Mouse (Mus musculus) ES-Bruce4 (cell line): ENCODE measurements around the gene Smim20. TPM values are rescaled to one million over a fixed set of nuclear protein-coding genes. Genes with fewer than 3 reads are reported as not detected.

Experiments
- H3K27ac ChIP-seq: 2 replicates; pipeline ENCODE4 v1.5.1; 2012; ENCODE audit warnings: low read length, inconsistent platforms; ENCODE audit not compliant: insufficient read depth
- H3K27me3 ChIP-seq: 2 replicates; pipeline ENCODE4 v1.6.1; 2012; ENCODE audit warnings: mild to moderate bottlenecking, low read length, inconsistent platforms; ENCODE audit not compliant: control insufficient read depth, poor library complexity, insufficient read depth, severe bottlenecking
- H3K36me3 ChIP-seq: 2 replicates; pipeline ENCODE4 v1.6.1; 2012; ENCODE audit warnings: inconsistent platforms, mild to moderate bottlenecking, low read length, moderate library complexity; ENCODE audit not compliant: control insufficient read depth, poor library complexity, insufficient read depth, severe bottlenecking
- H3K4me1 ChIP-seq: one replicate; pipeline ENCODE4 v1.8.1; 2011; ENCODE audit warnings: low read length; ENCODE audit not compliant: control insufficient read depth, insufficient read depth
- H3K4me3 ChIP-seq: 2 replicates; pipeline ENCODE4 v1.5.1; 2011; ENCODE audit warnings: low read depth, mild to moderate bottlenecking, low read length
- H3K9ac ChIP-seq: 2 replicates; pipeline ENCODE4 v1.6.1; 2012; ENCODE audit warnings: low read depth, mild to moderate bottlenecking, inconsistent platforms; ENCODE audit not compliant: poor library complexity, severe bottlenecking
- H3K9me3 ChIP-seq: replicated peaks from 2 replicates; pipeline ENCODE4 v1.6.1; 2012; ENCODE audit warnings: mild to moderate bottlenecking, low read length, inconsistent platforms; ENCODE audit not compliant: control insufficient read depth, poor library complexity, insufficient read depth, severe bottlenecking
- CTCF ChIP-seq: IDR thresholded peaks from one replicate; pipeline ENCODE4 v1.8.1; 2011; ENCODE audit warnings: low read depth, low read length
- EP300 ChIP-seq: IDR thresholded peaks from 2 replicates; pipeline ENCODE4 v1.6.1; 2011; ENCODE audit warnings: low read depth, low read length; ENCODE audit not compliant: insufficient read depth
- POLR2A ChIP-seq: IDR thresholded peaks from one replicate; pipeline ENCODE4 v1.8.1; 2011; ENCODE audit warnings: low read length; ENCODE audit not compliant: insufficient read depth
- polyA plus RNA-seq: library from polyadenylated mRNA; stranded (reverse); fragments of >200 nt; gene quantifications from 2 replicates; pipeline ENCODE4 v1.2.4, GENCODE M21; 2011; ENCODE audit warnings: low read depth; ENCODE audit not compliant: missing spikeins, insufficient read depth, insufficient read length

Gene Smim20
- polyA plus RNA-seq, 1 experiment = 20.0 TPM

- Histone ChIP-seq H3K36me3 (no peaks in the 10 kb centered on the region), H3K4me1 (no peaks in the 10 kb centered on the region), H3K27ac (no peak overlapping the region), H3K27me3 (no peaks in the 10 kb centered on the region), H3K9me3 (no peaks in the 10 kb centered on the region), H3K4me3 (no peak overlapping the region), H3K9ac (no peak overlapping the region)
- TF ChIP-seq EP300 (no peak), POLR2A (no peak), CTCF (no peak)
These were observed 27.7 kb downstream of the Smim20 start for GRCm38 (mm10) chr5:53294627-53295026.

DNA sequence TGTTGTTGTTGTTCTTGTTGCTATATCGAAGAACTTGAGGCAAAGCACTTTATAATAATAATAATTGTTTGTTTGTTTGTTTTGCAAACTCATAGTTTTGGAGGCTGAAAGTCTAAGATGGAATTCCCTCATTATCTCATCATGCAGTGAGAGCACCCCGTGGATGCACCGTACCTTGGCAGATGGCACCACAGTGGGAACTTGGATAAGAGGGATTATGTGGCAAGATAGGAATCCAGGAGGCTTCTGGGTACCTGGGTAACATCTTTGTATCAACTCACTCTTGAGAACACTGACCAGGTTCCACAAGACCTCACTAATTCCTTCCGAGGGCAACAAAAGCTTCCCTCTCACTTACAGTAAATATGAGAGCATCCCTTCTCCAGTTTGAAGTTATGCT is 30.1 kb downstream of the Smim20 start:
- Histone ChIP-seq H3K9ac (no peak overlapping the region), H3K4me3 (no peak overlapping the region)

GRCm38 (mm10) chr5:53301496-53301895 is 34.6 kb downstream of the Smim20 start:
- Histone ChIP-seq H3K27me3 (no peaks in the 10 kb centered on the region), H3K4me3 (no peak overlapping the region), H3K9ac (no peak overlapping the region), H3K27ac (no peak overlapping the region), H3K36me3 (no peaks in the 10 kb centered on the region), H3K9me3 (no peaks in the 10 kb centered on the region), H3K4me1 (no peaks in the 10 kb centered on the region)
- no peak for TF ChIP-seq EP300
- TF ChIP-seq CTCF = no peak
- TF ChIP-seq POLR2A = no peak

More for the DNA sequence above, 30.1 kb downstream of the Smim20 start:
- H3K4me1 ChIP-seq = no peaks in the 10 kb centered on the region
- TF ChIP-seq POLR2A = no peak
- no peak overlapping the region for H3K27ac ChIP-seq
- no peaks in the 10 kb centered on the region for H3K9me3 ChIP-seq
- H3K27me3 ChIP-seq = no peaks in the 10 kb centered on the region
- no peaks in the 10 kb centered on the region for H3K36me3 ChIP-seq

DNA sequence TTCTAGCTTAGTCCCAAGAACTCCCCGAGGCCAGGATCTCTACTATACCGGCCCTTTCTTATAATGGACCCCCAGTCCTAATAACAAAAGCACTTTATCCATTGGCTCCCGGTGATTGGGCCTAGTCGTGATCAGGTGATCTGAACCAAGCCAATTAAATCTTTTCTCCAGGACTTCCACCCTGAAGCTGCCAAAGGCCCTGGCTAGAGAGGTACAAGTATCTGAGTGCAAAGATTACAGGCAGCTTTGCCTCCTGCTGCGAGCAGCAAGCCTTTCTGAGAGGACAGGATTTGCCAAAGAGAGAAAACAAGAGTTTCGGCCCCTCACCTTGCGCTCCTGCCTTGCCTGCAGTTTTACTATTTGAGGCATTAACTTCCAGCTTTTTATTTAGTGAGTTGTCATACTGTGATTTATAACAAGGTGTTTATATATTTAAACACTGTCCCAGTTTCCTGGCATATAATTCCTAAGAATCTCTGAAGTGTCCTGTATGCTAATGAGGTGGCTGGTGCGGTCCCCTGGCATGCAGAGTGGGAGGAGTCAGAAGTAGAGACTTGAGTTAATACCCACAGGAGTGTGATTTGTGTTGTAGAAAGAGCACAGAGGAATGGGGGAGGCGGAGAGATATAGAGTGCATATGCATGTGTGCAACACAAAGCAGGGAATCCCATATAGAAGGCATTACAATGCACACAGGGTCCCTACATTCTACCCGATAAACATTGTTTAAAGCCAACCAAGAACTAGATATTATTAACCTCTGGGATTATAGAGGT is 36.2 kb downstream of the Smim20 start:
- Histone ChIP-seq H3K9ac (no peak overlapping the region), H3K27me3 (no peaks in the 10 kb centered on the region), H3K4me3 (no peak overlapping the region), H3K27ac (no peak overlapping the region), H3K9me3 (no peaks in the 10 kb centered on the region), H3K36me3 (no peaks in the 10 kb centered on the region), H3K4me1 (no peaks in the 10 kb centered on the region)
- TF ChIP-seq EP300 (no peak), POLR2A (no peak), CTCF (no peak)

DNA sequence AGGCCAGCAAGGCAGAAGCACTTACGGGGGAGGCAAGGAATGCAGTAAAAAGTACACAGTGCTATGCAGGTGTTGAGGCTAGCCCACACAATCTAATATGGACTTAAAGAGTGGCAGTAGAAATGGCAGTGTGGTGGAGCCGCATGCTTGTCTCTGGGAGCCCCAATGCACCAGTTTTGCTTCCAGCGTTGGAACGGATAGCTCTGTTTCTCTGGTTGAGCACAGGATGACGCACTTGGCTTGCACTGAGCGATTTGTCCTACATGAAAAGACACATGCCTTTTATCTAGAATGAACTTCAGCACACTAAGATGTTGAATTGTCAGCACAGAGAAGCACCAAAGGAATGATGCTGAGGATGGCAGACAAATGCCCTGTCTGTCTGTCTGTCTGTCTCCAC is 37.1 kb downstream of the Smim20 start:
- no peak overlapping the region for H3K4me3 ChIP-seq
- no peak overlapping the region for H3K27ac ChIP-seq
- TF ChIP-seq POLR2A (no peak), EP300 (no peak), CTCF (no peak)
- H3K36me3 ChIP-seq = no peaks in the 10 kb centered on the region
- no peak overlapping the region for H3K9ac ChIP-seq
- no peaks in the 10 kb centered on the region for H3K4me1 ChIP-seq
- no peaks in the 10 kb centered on the region for H3K9me3 ChIP-seq
- no peaks in the 10 kb centered on the region for H3K27me3 ChIP-seq

- TF ChIP-seq POLR2A (no peak), EP300 (no peak), CTCF (no peak)
- Histone ChIP-seq H3K9me3 (no peaks in the 10 kb centered on the region), H3K36me3 (no peaks in the 10 kb centered on the region), H3K27ac (no peak overlapping the region), H3K4me1 (no peaks in the 10 kb centered on the region), H3K9ac (no peak overlapping the region), H3K4me3 (no peak overlapping the region), H3K27me3 (no peaks in the 10 kb centered on the region)
These were observed 38.1 kb downstream of the Smim20 start for GRCm38 (mm10) chr5:53304936-53305335.
